Mouse (Mus musculus) ES-E14 (cell line): ENCODE measurements around the gene Tectb.

ENCODE experiments used
- CHD2 ChIP-seq: IDR thresholded peaks from 2 replicates; pipeline ENCODE4 v1.6.1; 2014; ENCODE audit warnings: mild to moderate bottlenecking, low read depth, low read length, inconsistent platforms
- HCFC1 ChIP-seq: IDR thresholded peaks from 2 replicates; pipeline ENCODE4 v1.6.1; 2012; ENCODE audit warnings: low read length, inconsistent platforms, borderline replicate concordance; ENCODE audit not compliant: insufficient read depth
- MAFK ChIP-seq: IDR thresholded peaks from 2 replicates; pipeline ENCODE4 v1.6.1; 2014; ENCODE audit warnings: mild to moderate bottlenecking, low read depth, low read length, inconsistent platforms; ENCODE audit not compliant: insufficient read depth

- TF ChIP-seq CHD2, result no peak
- no peak for TF ChIP-seq MAFK
- no peak for TF ChIP-seq HCFC1
Measured at GRCm38 (mm10) chr19:55213617-55214340, 33.2 kb downstream of the Tectb start.
